Mouse (Mus musculus): ENCODE measurements around the gene Znrf3. TPM values are rescaled to one million over a fixed set of nuclear protein-coding genes. Genes with fewer than 3 reads are reported as not detected.

Gene Znrf3
- total RNA-seq, 2 experiments from 2014 or later: 14.6 to 16.3 TPM

GRCm38 (mm10) chr11:5442590-5443021 is 2.0 kb downstream of the Znrf3 start:
- DNase-seq: no peak

- DNase-seq: no peak
These were observed 7.0 kb downstream of the Znrf3 start for GRCm38 (mm10) chr11:5437646-5438045.

DNA sequence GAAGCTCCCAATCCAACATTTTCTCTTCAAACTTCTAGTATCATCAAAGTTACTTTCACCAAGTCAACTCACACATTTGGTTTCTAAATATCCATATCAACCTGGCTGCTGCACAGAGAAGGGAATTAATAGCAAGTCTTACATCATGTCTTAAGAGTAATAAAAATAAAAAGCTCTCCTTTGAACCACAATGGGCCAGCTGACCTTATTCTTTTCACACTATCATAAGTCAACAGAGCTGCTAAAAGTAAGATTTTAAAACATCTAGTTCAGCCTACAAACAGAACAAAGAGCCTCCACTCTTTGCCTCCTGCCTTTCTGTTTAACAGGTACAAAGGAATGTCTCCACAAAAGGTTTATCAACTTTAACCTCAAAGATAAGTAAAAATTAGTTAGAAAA is 7.7 kb downstream of the Znrf3 start:
- no peak for DNase-seq

DNA sequence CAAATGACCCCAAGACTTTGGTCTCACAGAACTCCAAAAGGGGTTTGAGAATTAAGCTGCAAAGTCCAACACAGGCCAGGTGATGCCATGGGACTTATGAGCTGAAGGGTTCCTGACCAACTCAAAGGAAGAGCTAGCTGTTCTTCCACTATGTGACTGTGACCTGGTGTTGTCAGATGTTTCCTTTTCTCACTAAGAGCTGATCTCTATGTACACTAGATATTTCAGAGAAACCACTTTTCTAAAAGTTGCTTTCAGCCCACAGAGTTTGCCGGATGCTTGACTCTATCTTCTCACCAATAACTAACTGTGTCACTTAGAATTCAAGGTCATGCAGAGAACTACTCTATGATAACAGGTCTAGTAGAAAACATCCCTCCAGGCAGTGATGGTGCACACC is 9.2 kb downstream of the Znrf3 start:
- no peak for DNase-seq

DNA sequence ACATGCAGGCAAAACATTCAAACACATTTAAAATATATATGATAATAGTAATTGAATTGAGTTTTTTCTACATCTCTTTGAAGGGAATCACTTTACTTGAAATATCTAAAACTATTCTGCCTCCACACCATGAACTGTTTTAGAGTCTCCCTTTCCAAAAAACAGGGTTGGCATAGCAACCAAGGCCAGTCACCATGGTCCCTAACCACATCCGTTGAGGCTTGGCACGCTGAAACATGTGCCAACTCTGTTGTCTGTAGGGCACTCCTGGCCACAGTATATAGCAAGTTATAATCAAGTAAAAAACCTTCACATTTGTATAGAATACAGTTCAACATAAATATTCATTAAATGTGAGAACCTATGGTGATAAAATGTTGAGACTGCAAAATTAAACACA is 12.3 kb downstream of the Znrf3 start:
- DNase-seq: no peak

- no peak for DNase-seq
These were observed 13.8 kb downstream of the Znrf3 start for GRCm38 (mm10) chr11:5430863-5431262.

GRCm38 (mm10) chr11:5429396-5430190 is 15.1 kb downstream of the Znrf3 start:
- no peak for DNase-seq

- no peak for DNase-seq
These were observed 17.4 kb downstream of the Znrf3 start for GRCm38 (mm10) chr11:5427251-5427650.

GRCm38 (mm10) chr11:5426317-5426716 is 18.3 kb downstream of the Znrf3 start:
- DNase-seq: no peak

DNA sequence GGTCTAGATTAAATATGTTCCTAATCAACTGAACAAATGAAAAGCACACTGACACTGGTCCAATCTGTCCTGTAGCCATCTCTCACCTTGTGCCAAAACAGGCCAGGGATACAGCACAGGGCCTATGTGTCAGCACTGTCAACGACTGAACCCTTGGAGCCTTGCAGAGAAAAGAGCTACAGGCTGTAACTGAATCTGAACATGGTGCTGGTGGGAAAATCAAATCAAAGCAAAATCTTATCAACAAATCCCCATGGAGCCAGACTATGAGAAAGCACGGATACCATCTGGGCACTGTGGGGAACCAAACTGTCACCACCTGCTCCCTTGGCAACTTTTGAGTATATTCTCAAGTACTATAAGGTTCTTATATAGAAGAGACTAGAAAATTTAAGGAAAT is 19.5 kb downstream of the Znrf3 start:
- no peak for DNase-seq

GRCm38 (mm10) chr11:5424185-5424584 is 20.5 kb downstream of the Znrf3 start:
- no peak for DNase-seq

GRCm38 (mm10) chr11:5423000-5423399 is 21.6 kb downstream of the Znrf3 start:
- no peak for DNase-seq

- no peak for DNase-seq
These were observed 22.4 kb downstream of the Znrf3 start for GRCm38 (mm10) chr11:5422252-5422636.

DNA sequence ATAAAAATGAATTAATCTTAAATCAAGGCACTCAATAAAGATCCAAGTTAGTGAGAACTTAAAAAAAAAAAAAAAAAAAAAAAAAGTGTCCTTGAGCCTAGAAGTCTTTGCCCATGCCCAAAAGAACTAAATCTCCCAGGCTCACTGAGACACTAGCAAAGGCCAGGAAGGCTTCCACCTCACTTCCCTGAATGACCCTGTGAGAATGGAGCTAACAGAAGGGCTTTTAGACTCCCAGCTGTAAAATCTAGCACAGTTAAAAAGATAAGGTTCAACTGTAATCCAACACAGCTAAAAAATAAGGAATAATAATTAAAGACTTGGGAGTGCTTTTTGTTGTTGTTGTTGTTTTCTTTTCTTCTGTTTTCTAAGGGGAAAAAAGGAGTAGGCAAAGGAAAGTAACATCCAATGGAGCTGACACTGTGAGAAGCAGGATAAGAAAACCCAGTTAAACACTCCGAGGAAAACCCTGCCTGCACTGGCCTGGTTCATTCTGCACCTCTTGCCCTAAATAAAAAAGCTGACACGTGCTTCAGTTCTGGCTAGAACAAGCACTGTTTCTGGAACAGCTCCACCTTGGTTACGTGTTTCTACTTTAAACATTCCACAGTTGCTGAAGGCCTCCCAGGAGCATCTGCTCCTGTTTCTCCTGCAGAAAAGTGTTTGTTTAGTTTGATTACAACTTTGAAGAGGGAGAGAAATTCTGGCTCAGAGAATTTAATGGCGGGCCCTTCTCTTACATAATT is 23.0 kb downstream of the Znrf3 start:
- DNase-seq: no peak

DNA sequence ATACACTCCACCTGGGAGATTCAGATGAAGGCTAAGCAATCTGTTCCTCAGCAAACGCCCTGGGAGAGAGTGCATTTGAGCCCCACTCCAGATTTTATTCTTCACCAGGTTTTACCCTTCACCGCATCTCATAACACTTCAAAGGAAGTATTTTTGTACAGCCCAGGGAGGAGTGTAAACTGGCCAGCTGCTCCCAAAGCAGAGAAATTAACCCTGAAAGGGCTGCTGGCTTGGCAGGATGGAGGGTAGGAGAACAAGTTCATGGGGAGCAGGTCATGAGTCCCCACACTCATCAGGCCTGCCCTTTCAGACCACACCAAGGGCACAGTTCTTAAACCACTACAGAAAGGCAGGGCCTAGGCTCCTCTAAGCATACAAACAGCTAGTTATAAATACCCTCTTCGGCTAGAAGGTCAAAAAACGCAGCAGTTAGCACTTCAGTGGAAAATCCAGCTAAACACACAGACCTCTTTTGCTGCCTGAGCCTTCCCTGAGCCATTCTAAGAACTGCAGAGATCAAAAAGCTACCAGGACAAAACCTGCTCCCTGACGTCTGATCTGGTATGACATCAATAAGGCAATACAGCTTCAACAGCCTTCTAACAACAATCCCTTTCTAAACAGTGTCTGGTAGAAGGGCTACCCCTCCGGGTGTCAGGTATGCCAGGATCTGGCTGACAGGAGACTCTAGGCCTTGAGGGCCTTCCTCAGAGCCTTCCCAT is 28.9 kb downstream of the Znrf3 start:
- peak; percentile 11 for DNase-seq

DNA sequence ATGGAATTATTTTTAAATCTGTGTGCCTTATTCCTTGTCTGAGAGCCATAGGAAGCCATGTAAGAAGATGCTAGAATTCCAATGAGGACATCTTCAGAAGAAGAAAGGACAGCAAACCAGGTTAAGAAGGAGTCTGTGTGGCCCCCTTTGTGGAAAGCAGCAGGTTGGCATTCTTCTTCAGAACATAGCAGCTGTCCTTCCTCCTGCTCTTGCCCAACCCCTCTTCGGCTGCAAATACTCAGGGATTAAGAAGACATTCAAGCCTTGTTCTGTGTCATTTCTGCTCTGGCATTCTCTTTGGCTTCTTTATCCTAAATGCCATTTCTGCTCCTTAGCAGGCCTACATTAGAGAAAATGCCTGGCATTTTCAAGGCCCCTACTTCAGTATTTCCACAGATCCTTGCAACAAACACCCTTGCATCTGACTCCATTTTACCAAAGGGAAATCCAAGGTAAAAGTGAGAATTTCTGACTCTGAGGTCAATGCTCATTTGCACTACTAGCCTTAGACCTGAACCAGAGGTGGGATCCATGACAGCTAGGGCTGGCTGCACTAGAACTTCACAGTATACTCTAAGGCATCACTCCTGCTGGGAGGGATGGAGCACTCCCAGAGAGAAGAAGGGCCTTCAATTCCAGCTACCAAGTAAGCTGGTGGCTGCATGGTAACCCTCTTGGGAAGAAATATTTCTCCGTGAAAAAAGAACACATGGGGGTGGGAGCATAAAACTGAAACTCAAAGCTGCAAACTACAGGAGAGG is 29.6 kb downstream of the Znrf3 start:
- no peak for DNase-seq

DNA sequence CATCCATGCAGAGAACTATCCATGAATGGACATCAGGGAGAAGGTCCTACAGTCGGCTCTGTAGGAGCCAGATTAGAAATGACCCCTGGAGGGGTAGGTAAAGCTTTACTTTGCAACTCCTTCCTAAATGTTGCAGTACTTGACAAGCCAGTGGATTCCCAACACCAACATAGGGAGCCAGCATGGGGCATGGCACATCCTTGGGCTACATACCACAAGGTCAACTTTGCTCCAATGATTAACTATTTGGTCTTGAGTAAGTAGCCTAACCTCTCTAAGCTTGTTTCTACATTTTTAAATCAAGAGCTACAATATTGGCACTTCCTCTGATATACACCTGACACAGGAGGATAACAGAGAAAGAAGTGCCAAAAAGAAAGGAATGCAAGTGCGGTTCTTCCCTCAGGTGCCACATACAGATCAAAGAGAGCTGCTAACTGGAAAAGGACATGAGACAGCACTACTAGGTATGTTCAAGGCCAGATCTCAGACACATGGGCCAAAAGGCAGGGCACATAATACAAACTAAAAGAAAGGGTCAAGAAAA is 31.9 kb downstream of the Znrf3 start:
- no peak for DNase-seq

DNA sequence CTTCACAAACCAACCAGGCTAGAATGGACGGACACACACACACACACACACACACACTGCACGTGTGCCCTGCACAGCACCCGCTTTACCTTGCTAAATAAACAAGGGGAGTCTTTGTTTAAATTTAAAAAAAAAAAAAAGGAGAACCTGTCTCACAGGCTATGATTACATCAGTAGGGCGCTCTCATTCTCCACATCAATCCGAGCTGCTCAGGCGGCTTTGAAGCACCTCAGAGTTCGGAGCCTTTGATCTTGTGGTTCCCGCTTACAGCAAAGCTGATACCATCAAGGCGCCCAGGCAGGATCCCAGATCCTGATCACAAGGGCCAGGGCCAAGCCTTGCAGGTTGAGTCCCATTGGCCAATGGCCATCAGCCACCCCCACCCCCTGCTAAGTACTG is 33.1 kb downstream of the Znrf3 start:
- no peak for DNase-seq

DNA sequence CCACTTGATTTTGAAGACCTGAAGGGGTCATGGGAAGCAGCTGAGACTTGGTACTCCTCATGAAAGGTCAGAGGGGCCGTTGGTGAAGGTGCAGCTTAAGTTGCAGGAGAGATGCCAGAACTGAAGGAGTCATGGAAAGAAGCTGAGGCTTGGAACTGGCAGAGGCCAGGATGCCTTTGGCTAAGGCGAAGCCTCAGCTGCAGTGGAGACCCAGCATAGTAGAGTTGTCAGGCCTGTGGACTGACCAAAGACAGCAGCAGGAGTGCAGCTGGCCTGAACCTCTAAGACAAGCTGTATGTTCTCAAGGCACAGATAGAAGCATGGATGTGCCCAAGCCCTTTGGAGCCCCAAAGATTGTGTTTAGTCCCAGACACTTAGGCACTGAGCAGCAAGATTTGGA is 40.5 kb downstream of the Znrf3 start:
- peak; percentile 12 for DNase-seq

DNA sequence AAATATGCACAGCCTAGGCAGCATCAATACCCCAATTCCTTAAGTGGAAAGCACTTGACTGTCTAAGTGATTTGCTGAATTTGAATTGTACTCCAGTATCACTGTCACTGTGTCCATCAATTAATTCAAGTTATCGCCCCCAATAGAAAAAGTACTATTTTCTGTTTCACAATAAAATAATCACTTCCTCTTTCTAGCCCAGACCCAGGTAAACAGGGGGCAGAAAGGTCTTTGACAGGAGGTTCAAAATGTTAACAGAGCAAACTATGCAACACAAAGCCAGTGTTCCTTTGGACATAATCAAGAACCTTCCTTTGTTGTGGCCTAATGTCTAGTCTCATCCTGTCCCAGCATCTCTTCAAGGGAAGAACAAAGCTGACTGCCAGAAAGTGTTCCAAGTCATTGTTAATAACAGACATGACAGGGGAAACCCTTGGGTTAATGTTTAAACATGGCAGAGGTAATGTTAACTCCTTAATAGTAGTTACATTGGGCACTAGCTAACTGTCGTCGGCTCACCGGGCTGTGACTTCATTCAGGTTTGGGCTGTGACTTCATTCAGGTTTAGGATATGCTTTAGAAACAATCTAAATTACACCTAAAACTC is 42.4 kb downstream of the Znrf3 start:
- no peak for DNase-seq

GRCm38 (mm10) chr11:5398301-5399053 is 46.2 kb downstream of the Znrf3 start:
- DNase-seq: no peak
